Comparison of ENCODE assay signal across 8 mouse cellular contexts in genomic region chr4:120225135-120225780, GRCm38 (mm10).
DNase-seq lines count a peak whose midpoint lies in the region; ATAC-seq and TF ChIP-seq lines count a peak whose summit lies in the region.

No protein-coding gene starts in this region.

- no peak for TF ChIP-seq EP300 in liver, postnatal 0 days (IDR thresholded peaks at IDR 0.05; ENCODE audit: low read depth)

- TF ChIP-seq POLR2A in olfactory bulb, adult 2 months (IDR thresholded peaks at IDR 0.05; ENCODE audit: insufficient read depth, low read depth, low read length) = no peak

- no peaks in the 10 kb centered on the region for H3K9me3 ChIP-seq in liver, postnatal 0 days (ENCODE audit: low read length)

- no peaks in the 10 kb centered on the region for H3K27me3 ChIP-seq in liver, postnatal 0 days (ENCODE audit: insufficient read depth, low read length)

- no peaks in the 10 kb centered on the region for H3K36me3 ChIP-seq in liver, postnatal 0 days (replicated peaks; ENCODE audit: insufficient read depth, low read length)

- H3K4me2 ChIP-seq in liver, postnatal 0 days (ENCODE audit: low read depth, low read length) = no peak overlapping the region

- DNase-seq in 3T3-L1 (ENCODE audit: low read depth, low spot score) (peak; percentile 89), ZHBTc4 (ENCODE audit: low read depth, low spot score) (peak; percentile 73)
- DNase-seq in cerebellum, postnatal 4 days (ENCODE audit: low spot score in 2 of 2) = peak; percentile 61 to 83
- DNase-seq in gastrocnemius, postnatal 10 days = peak; percentile 81
- DNase-seq in kidney, postnatal 14 days = peak; percentile 65
- peak; percentile 75 for DNase-seq in liver, postnatal 0 days
- peak; percentile 38 for DNase-seq in thymus, postnatal 0 days (ENCODE audit: low spot score)

- WGBS in liver, postnatal 0 days (ENCODE audit: insufficient replicate concordance) = 49% methylated on average over 6 of the region's 6 CpGs
- WGBS in olfactory bulb, adult 2 months = 22% methylated on average over 6 of the region's 6 CpGs

- ATAC-seq in liver, postnatal 0 days = peak; percentile 40; the same call in 1 of the 2 replicates

- H3K4me1 ChIP-seq in liver, postnatal 0 days (ENCODE audit: insufficient read depth) = no peaks in the 10 kb centered on the region
- H3K4me1 ChIP-seq in olfactory bulb, adult 2 months (ENCODE audit: control insufficient read depth, insufficient read depth, low read length) = peaks cover 3% of the 10 kb centered on the region; the same call in 1 of the 2 replicates

- no peak overlapping the region for H3K4me3 ChIP-seq in liver, postnatal 0 days (ENCODE audit: low read depth, low read length)
- H3K4me3 ChIP-seq in olfactory bulb, adult 2 months (ENCODE audit: insufficient read depth, low read depth, low read length) = no peak overlapping the region

- TF ChIP-seq CTCF in liver, postnatal 0 days (IDR thresholded peaks at IDR 0.05; ENCODE audit: low read depth) = peak; percentile 90
- TF ChIP-seq CTCF in olfactory bulb, adult 2 months (IDR thresholded peaks at IDR 0.05; ENCODE audit: insufficient read depth, low read depth, low read length) = peak; percentile 89

- no peak overlapping the region for H3K27ac ChIP-seq in liver, postnatal 0 days (ENCODE audit: low read depth)
- H3K27ac ChIP-seq in olfactory bulb, adult 2 months (ENCODE audit: insufficient read depth, low read depth, low read length) = no peak overlapping the region

- no peak overlapping the region for H3K9ac ChIP-seq in liver, postnatal 0 days (replicated peaks)

Comparison
In these comparisons a context has a peak if more than half of its experiments do, and no peak if none do; other contexts are left out.
1. DNase-seq: peak in every context shown above with its lines; median percentile 89 in 3T3-L1; 81 in gastrocnemius, postnatal 10 days; 75 in liver, postnatal 0 days; 73 in ZHBTc4; 72 in cerebellum, postnatal 4 days; 65 in kidney, postnatal 14 days; 38 in thymus, postnatal 0 days.